Mouse (Mus musculus) embryo, embryonic 10.5 days (tissue): Measurements from ENCODE around the gene Cmc2.

Source experiments
- DNase-seq: peaks from one replicate; pipeline ENCODE4 v3.0.0-alpha.2; 2015; ENCODE audit warnings: low spot score

Cmc2 gene

GRCm38 (mm10) chr8:116921337-116922059, at the start of gene Cmc2, which contains the start of gene Cenpn:
TSS of gene Cmc2 (minus strand) at chr8:116921455.
TSS of gene Cenpn (plus strand) at chr8:116921730.
- peak; percentile 96 for DNase-seq

GRCm38 (mm10) chr8:116969531-116969930, 48.3 kb upstream of the Cmc2 start:
- no peak for DNase-seq

- no peak for DNase-seq
These were observed 33.2 kb upstream of the Cmc2 start for GRCm38 (mm10) chr8:116954415-116954814.

GRCm38 (mm10) chr8:116952428-116952827, 31.2 kb upstream of the Cmc2 start:
- no peak for DNase-seq

GRCm38 (mm10) chr8:116951778-116952177, 30.5 kb upstream of the Cmc2 start:
- no peak for DNase-seq

- DNase-seq: no peak
These were observed 30.1 kb upstream of the Cmc2 start for GRCm38 (mm10) chr8:116951369-116951768.

- DNase-seq: no peak
These were observed 26.3 kb upstream of the Cmc2 start for GRCm38 (mm10) chr8:116947589-116947988.

GRCm38 (mm10) chr8:116946851-116947250, 25.6 kb upstream of the Cmc2 start:
- DNase-seq: no peak

GRCm38 (mm10) chr8:116946268-116946838, 25.1 kb upstream of the Cmc2 start:
- no peak for DNase-seq

GRCm38 (mm10) chr8:116945169-116945910, 24.1 kb upstream of the Cmc2 start:
- DNase-seq: no peak

- DNase-seq: no peak
These were observed 23.1 kb upstream of the Cmc2 start for GRCm38 (mm10) chr8:116944385-116944696.

GRCm38 (mm10) chr8:116943555-116944384, 22.5 kb upstream of the Cmc2 start:
- peak; percentile 26 for DNase-seq

GRCm38 (mm10) chr8:116943161-116943554, 21.9 kb upstream of the Cmc2 start, which contains the start of gene Atmin:
TSS of gene Atmin (plus strand) at chr8:116943393.
- DNase-seq: peak; percentile 92

GRCm38 (mm10) chr8:116942284-116943058, 21.2 kb upstream of the Cmc2 start:
- no peak for DNase-seq

GRCm38 (mm10) chr8:116935506-116935905, 14.3 kb upstream of the Cmc2 start:
- peak; percentile 17 for DNase-seq

- DNase-seq: no peak
These were observed 13.7 kb upstream of the Cmc2 start for GRCm38 (mm10) chr8:116934976-116935375.

GRCm38 (mm10) chr8:116928588-116928987, 7.3 kb upstream of the Cmc2 start:
- no peak for DNase-seq

GRCm38 (mm10) chr8:116927880-116928279, 6.6 kb upstream of the Cmc2 start:
- DNase-seq: peak; percentile 48

GRCm38 (mm10) chr8:116923526-116923925, 2.3 kb upstream of the Cmc2 start:
- DNase-seq: no peak

GRCm38 (mm10) chr8:116922060-116922757, 954 bp upstream of the Cmc2 start:
- no peak for DNase-seq

- no peak for DNase-seq
These were observed 284 bp downstream of the Cmc2 start for GRCm38 (mm10) chr8:116921005-116921336.
